Mouse (Mus musculus) ES-Bruce4 (cell line): ENCODE measurements around the gene Syf2.
A peak's percentile ranks its signal among the peaks of the same experiment; 100 is the strongest.

Experiments used
- CTCF ChIP-seq: IDR thresholded peaks from one replicate; pipeline ENCODE4 v1.8.1; 2011; ENCODE audit warnings: low read depth, low read length
- EP300 ChIP-seq: IDR thresholded peaks from 2 replicates; pipeline ENCODE4 v1.6.1; 2011; ENCODE audit warnings: low read depth, low read length; ENCODE audit not compliant: insufficient read depth
- POLR2A ChIP-seq: IDR thresholded peaks from one replicate; pipeline ENCODE4 v1.8.1; 2011; ENCODE audit warnings: low read length; ENCODE audit not compliant: insufficient read depth

- TF ChIP-seq CTCF (no peak), EP300 (0 out of 2 replicates have a peak, but pooled peaks have one; percentile 20), POLR2A (peak; percentile 43)
Observed at GRCm38 (mm10) chr4:134914864-134915209, 15.9 kb upstream of the Syf2 start, which contains the start of gene Tmem50a.
